ENCODE assay signal across 10 mouse cellular contexts in the genomic region with DNA sequence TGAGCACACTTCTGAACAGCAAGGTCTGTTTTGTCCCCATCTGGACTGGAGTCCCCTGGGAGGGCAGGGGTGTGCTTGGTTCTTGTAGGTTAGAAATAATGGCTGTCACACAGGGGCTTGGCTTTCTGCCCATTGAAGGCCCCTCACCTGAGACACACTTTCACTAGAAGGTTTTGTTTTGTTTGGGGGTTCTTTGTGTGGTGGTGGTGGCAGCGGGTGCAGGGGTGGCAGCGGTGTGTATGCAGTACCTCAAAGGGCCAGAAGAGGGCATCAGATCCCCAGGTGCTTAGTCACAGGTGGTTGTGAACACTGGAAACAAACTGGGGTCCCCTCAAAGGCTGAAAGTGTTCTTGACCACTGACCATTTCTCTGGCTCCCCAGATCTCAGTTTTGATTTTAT. TPM values are rescaled to one million over a fixed set of nuclear protein-coding genes. Genes with fewer than 3 reads are reported as not detected.
A peak's percentile ranks its signal among the peaks of the same experiment; 100 is the strongest.
DNase-seq lines count a peak whose midpoint lies in the region; ATAC-seq and TF ChIP-seq lines count a peak whose summit lies in the region.
"Had no signal": no experiment of that assay in that cellular context is flagged by ENCODE, and none has a peak within 500 bp of the region (broad histone marks: within the 10 kb centered on the region; RNA-seq: fewer than 3 reads in every experiment).

No protein-coding gene starts in this region.

- no peaks in the 10 kb centered on the region for H3K36me3 ChIP-seq in lung, postnatal 0 days (ENCODE audit: insufficient read depth, low read length)
- no peaks in the 10 kb centered on the region for H3K36me3 ChIP-seq in spleen, adult 2 months (ENCODE audit: control insufficient read depth, insufficient read depth, low read length)
- no peaks in the 10 kb centered on the region for H3K36me3 ChIP-seq in hindbrain, embryonic 13.5 days

- no peak overlapping the region for H3K4me3 ChIP-seq in lung, postnatal 0 days (ENCODE audit: low read depth, low read length)
- H3K4me3 ChIP-seq in spleen, adult 2 months (ENCODE audit: extremely low read depth, insufficient read depth, insufficient read length) = no peak overlapping the region
- H3K4me3 ChIP-seq in hindbrain, embryonic 13.5 days = no peak overlapping the region

- H3K27me3 ChIP-seq in lung, postnatal 0 days (replicated peaks; ENCODE audit: insufficient read depth, low read length) = no peaks in the 10 kb centered on the region
- H3K27me3 ChIP-seq in spleen, adult 2 months (ENCODE audit: control insufficient read depth, insufficient read depth, low read length) = no peaks in the 10 kb centered on the region
- no peaks in the 10 kb centered on the region for H3K27me3 ChIP-seq in hindbrain, embryonic 13.5 days
- H3K27me3 ChIP-seq: Patski had no signal

- TF ChIP-seq CTCF in lung, postnatal 0 days (IDR thresholded peaks at IDR 0.05) = peak; percentile 74
- peak; percentile 64; the same call in 1 of the 2 replicates for TF ChIP-seq CTCF in spleen, adult 2 months (IDR thresholded peaks at IDR 0.05; ENCODE audit: extremely low read depth, insufficient read depth, insufficient read length, insufficient replicate concordance)

- no peak overlapping the region for H3K27ac ChIP-seq in lung, postnatal 0 days (ENCODE audit: low read length)
- no peak overlapping the region for H3K27ac ChIP-seq in spleen, adult 2 months (ENCODE audit: insufficient read depth, low read length)
- H3K27ac ChIP-seq in hindbrain, embryonic 13.5 days = no peak overlapping the region

- no peak overlapping the region for H3K4me2 ChIP-seq in lung, postnatal 0 days (replicated peaks; ENCODE audit: low read depth, low read length)
- no peak overlapping the region for H3K4me2 ChIP-seq in hindbrain, embryonic 13.5 days

- no peak for TF ChIP-seq EP300 in lung, postnatal 0 days (IDR thresholded peaks at IDR 0.05)

- WGBS in lung, postnatal 0 days = 14% methylated on average over 2 of the region's 2 CpGs
- WGBS in spleen, adult 2 months = 34% methylated on average over 2 of the region's 2 CpGs
- 23% methylated on average over 2 of the region's 2 CpGs for WGBS in hindbrain, embryonic 13.5 days

- H3K9ac ChIP-seq in lung, postnatal 0 days (replicated peaks; ENCODE audit: low read depth) = no peak overlapping the region
- no peak overlapping the region for H3K9ac ChIP-seq in hindbrain, embryonic 13.5 days

- no peaks in the 10 kb centered on the region for H3K9me3 ChIP-seq in lung, postnatal 0 days (ENCODE audit: low read length)
- no peaks in the 10 kb centered on the region for H3K9me3 ChIP-seq in hindbrain, embryonic 13.5 days

- DNase-seq in cerebellum, adult 11 months = peak; percentile 49
- DNase-seq in cerebellum, adult 11-12 months = no peak
- no peak for DNase-seq in lung, postnatal 0 days (ENCODE audit: low spot score)
- no peak for DNase-seq in lung, postnatal 25 days (ENCODE audit: low spot score)
- peak; percentile 62 to 67 for DNase-seq in cerebellum, postnatal 36 days
- DNase-seq in spleen, adult 2 months (ENCODE audit: low read depth in 1 of 2, low spot score in 2 of 2) = peak in 1 of 2 experiments; percentile 32
- no peak for DNase-seq in urinary bladder, postnatal 10 days (ENCODE audit: low spot score)

- no peak for ATAC-seq in lung, postnatal 0 days
- no peak for ATAC-seq in hindbrain, embryonic 13.5 days (ENCODE audit: low FRiP score)
- ATAC-seq: Patski had no signal

- H3K4me1 ChIP-seq in lung, postnatal 0 days (ENCODE audit: insufficient read depth, low read depth, low read length) = no peaks in the 10 kb centered on the region
- no peaks in the 10 kb centered on the region for H3K4me1 ChIP-seq in spleen, adult 2 months (ENCODE audit: control insufficient read depth, insufficient read depth, insufficient read length)
- H3K4me1 ChIP-seq in hindbrain, embryonic 13.5 days (replicated peaks) = no peaks in the 10 kb centered on the region

- TF ChIP-seq POLR2A in spleen, adult 2 months (IDR thresholded peaks at IDR 0.05; ENCODE audit: low read depth, low read length) = no peak

RNA-seq across cellular contexts. Expression of gene Rgl3, which starts 11.3 kb away (rescaled TPM):
- polyA plus RNA-seq in lung, postnatal 0 days (2015; fragmentation: Nextera tagmentation; extraction: Ambion mirVana) = 6.0 and 6.4 TPM in 2 replicates
- 7.4 and 8.0 TPM in 2 replicates for polyA plus RNA-seq in spleen, adult 2 months (2012; rRNA removed)
- 1.1 TPM in 2 replicates for polyA plus RNA-seq in hindbrain, embryonic 13.5 days (2015; fragmentation: Nextera tagmentation; extraction: Ambion mirVana)

RNA-seq across cellular contexts. Expression of gene Epor, which starts 14.7 kb away (rescaled TPM):
- 5.7 and 7.4 TPM in 2 replicates for polyA plus RNA-seq in lung, postnatal 0 days (2015; fragmentation: Nextera tagmentation; extraction: Ambion mirVana)
- polyA plus RNA-seq in spleen, adult 2 months (2012; rRNA removed) = 49.5 and 59.5 TPM in 2 replicates
- 1.9 and 2.2 TPM in 2 replicates for polyA plus RNA-seq in hindbrain, embryonic 13.5 days (2015; fragmentation: Nextera tagmentation; extraction: Ambion mirVana)

RNA-seq across cellular contexts. Expression of gene Swsap1, which starts 22.4 kb away (rescaled TPM):
- 5.7 and 5.8 TPM in 2 replicates for polyA plus RNA-seq in lung, postnatal 0 days (2015; fragmentation: Nextera tagmentation; extraction: Ambion mirVana)
- polyA plus RNA-seq in spleen, adult 2 months (2012; rRNA removed) = 6.5 and 7.4 TPM in 2 replicates
- polyA plus RNA-seq in hindbrain, embryonic 13.5 days (2015; fragmentation: Nextera tagmentation; extraction: Ambion mirVana) = 9.1 and 9.7 TPM in 2 replicates

RNA-seq across cellular contexts. Expression of gene Ccdc151, which starts 24.5 kb away (rescaled TPM):
- 5.3 and 6.0 TPM in 2 replicates for polyA plus RNA-seq in lung, postnatal 0 days (2015; fragmentation: Nextera tagmentation; extraction: Ambion mirVana)
- 0.12 TPM in 1 of 2 replicates, not detected in the other for polyA plus RNA-seq in spleen, adult 2 months (2012; rRNA removed)
- 4.1 and 4.4 TPM in 2 replicates for polyA plus RNA-seq in hindbrain, embryonic 13.5 days (2015; fragmentation: Nextera tagmentation; extraction: Ambion mirVana)
- polyA plus RNA-seq: heart, embryonic 14.5 days had no signal

RNA-seq across cellular contexts. Expression of gene Prkcsh, which starts 24.6 kb away (rescaled TPM):
- polyA plus RNA-seq in lung, postnatal 0 days (2015; fragmentation: Nextera tagmentation; extraction: Ambion mirVana) = 51.9 and 56.1 TPM in 2 replicates
- polyA plus RNA-seq in spleen, adult 2 months (2012; rRNA removed) = 47.4 and 48.7 TPM in 2 replicates
- polyA plus RNA-seq in hindbrain, embryonic 13.5 days (2015; fragmentation: Nextera tagmentation; extraction: Ambion mirVana) = 99.3 and 101 TPM in 2 replicates

Comparison
In these comparisons a context has a peak if more than half of its experiments do, and no peak if none do; other contexts are left out.
1. DNase-seq: peak in cerebellum, adult 11 months (single experiment) and cerebellum, postnatal 36 days (2 of 2); none in cerebellum, adult 11-12 months (single experiment), lung, postnatal 0 days (single experiment), lung, postnatal 25 days (single experiment) and urinary bladder, postnatal 10 days (single experiment).